Mouse (Mus musculus): ENCODE measurements at regions not wholly inside any gene's neighbourhood (a gene's known extent, or its start where the extent isn't known, plus 50 kb on each side); places are given as distances from the start of the nearest gene placed in this dataset.

DNA sequence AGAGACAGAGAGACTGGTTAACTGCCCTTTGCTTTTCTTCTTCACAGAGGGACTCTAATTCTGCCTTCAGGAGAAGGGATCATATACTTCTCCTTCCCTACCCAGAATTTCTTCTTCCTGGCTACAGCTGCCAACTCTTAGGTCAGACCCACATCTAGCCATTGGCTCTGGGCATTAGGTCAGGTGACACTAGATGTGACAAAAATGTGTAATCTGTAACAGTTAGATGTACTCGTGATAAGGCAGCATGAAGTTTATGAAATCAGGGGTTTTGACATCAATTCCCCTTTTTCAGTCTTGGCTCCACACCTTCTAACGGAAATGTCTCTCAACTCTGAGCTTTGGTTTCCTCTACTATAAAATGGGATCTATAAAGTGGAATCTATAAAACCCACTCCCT is 428.4 kb downstream of the Bmper start:
- H3K36me3 ChIP-seq (ENCODE audit: control insufficient read depth, insufficient read depth, low read length) = no peaks in the 10 kb centered on the region
- no peak for DNase-seq
- intact Hi-C loops (cut with DNase I) = no loop called here
- no peaks in the 10 kb centered on the region for H3K79me2 ChIP-seq (replicated peaks; ENCODE audit: control insufficient read depth, insufficient read depth, low read length)
- H3K4me1 ChIP-seq (ENCODE audit: control insufficient read depth, insufficient read depth, low read length) = no peaks in the 10 kb centered on the region
- no peak overlapping the region for H3K27ac ChIP-seq
- no peak for TF ChIP-seq CTCF (IDR thresholded peaks at IDR 0.05)
- TF ChIP-seq POLR2A (IDR thresholded peaks at IDR 0.05; ENCODE audit: insufficient read depth, low read depth, low read length) = no peak
- no peak for TF ChIP-seq EP300 (IDR thresholded peaks at IDR 0.05; ENCODE audit: insufficient read depth, low read depth, low read length)
- no peak overlapping the region for H3K4me3 ChIP-seq
- H3K27me3 ChIP-seq (ENCODE audit: control insufficient read depth, insufficient read depth, low read length) = no peaks in the 10 kb centered on the region
- no peak overlapping the region for H3K9ac ChIP-seq (ENCODE audit: low read depth, low read length)
- WGBS = 66% methylated on average over 2 of the region's 2 CpGs

DNA sequence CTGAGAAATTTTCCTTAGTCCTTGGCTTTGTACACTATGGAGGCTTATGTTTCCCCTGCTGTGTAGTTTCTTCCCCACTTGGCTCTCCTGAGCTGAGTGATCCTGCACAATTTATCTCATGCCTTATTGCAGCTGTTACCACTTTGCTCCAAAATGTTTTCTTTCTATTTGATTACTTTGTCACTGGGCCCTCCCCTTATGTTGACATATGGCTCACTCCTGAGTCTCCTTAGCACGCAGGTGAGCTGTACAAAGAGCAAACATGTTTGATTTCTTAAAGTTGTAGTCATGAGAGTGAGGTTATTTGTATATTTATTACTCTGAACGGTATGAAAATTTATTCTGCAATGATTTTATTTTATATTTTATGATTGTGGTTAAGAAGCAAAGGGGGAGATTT is 430.2 kb downstream of the Bmper start:
- Histone ChIP-seq H3K27me3 (ENCODE audit: control insufficient read depth, insufficient read depth, low read length) (no peaks in the 10 kb centered on the region), H3K27ac (no peak overlapping the region), H3K36me3 (ENCODE audit: control insufficient read depth, insufficient read depth, low read length) (no peaks in the 10 kb centered on the region), H3K79me2 (replicated peaks; ENCODE audit: control insufficient read depth, insufficient read depth, low read length) (no peaks in the 10 kb centered on the region), H3K9ac (ENCODE audit: low read depth, low read length) (no peak overlapping the region), H3K4me1 (ENCODE audit: control insufficient read depth, insufficient read depth, low read length) (no peaks in the 10 kb centered on the region), H3K4me3 (no peak overlapping the region)
- DNase-seq = no peak
- intact Hi-C loops (cut with DNase I) = no loop called here
- TF ChIP-seq POLR2A (IDR thresholded peaks at IDR 0.05; ENCODE audit: insufficient read depth, low read depth, low read length) (no peak), EP300 (IDR thresholded peaks at IDR 0.05; ENCODE audit: insufficient read depth, low read depth, low read length) (no peak), CTCF (IDR thresholded peaks at IDR 0.05) (no peak)
- WGBS = 69% methylated on average over 2 of the region's 2 CpGs

DNA sequence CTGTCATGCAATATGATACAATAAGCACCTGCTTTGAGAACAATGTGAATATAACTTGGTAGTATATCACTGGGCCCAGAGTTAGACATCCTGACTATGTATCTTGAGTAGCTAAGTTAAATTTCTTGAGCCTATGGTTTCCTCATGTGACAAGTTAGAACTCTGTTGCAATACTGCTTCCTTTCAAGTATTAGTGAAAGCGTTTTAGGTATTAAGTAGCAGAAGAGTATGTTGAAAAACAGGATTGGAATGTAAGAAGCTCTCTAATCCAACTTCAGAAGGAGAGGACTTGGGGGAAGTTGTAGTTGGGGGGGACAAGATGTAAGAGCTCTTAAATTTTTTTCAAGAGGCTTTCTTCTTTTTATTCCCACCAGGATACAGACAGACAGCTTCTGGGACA is 431.9 kb downstream of the Bmper start:
- no peaks in the 10 kb centered on the region for H3K36me3 ChIP-seq (ENCODE audit: control insufficient read depth, insufficient read depth, low read length)
- no peaks in the 10 kb centered on the region for H3K27me3 ChIP-seq (ENCODE audit: control insufficient read depth, insufficient read depth, low read length)
- TF ChIP-seq CTCF (IDR thresholded peaks at IDR 0.05) = no peak
- no peak for TF ChIP-seq EP300 (IDR thresholded peaks at IDR 0.05; ENCODE audit: insufficient read depth, low read depth, low read length)
- no peak for TF ChIP-seq POLR2A (IDR thresholded peaks at IDR 0.05; ENCODE audit: insufficient read depth, low read depth, low read length)
- no peak overlapping the region for H3K9ac ChIP-seq (ENCODE audit: low read depth, low read length)
- intact Hi-C loops (cut with DNase I) = no loop called here
- no peak for DNase-seq
- no peaks in the 10 kb centered on the region for H3K4me1 ChIP-seq (ENCODE audit: control insufficient read depth, insufficient read depth, low read length)
- no peak overlapping the region for H3K4me3 ChIP-seq
- no peak overlapping the region for H3K27ac ChIP-seq
- no peaks in the 10 kb centered on the region for H3K79me2 ChIP-seq (replicated peaks; ENCODE audit: control insufficient read depth, insufficient read depth, low read length)
- 60% methylated on average over 1 of the region's 1 CpGs for WGBS

DNA sequence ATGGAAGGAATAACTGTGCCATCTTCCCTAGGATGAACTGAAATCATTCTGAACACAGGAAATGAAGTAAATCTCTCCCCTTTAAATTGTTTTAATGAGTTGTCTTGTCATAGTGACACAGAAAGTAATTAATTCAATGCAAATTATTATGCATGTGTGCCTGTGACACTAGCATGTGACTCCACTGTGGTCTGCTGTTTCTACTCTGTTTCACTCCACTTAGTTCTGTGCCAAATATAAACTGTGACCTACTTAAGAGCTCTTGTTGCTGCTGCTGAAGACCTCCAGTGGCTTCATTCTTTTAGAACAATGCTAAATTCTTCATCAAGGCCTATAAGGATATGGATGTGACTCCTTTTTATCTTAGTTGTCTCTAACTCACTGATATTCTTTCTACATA is 431.8 kb upstream of the Npsr1 start:
- no peak overlapping the region for H3K27ac ChIP-seq
- H3K4me3 ChIP-seq = no peak overlapping the region
- no peaks in the 10 kb centered on the region for H3K79me2 ChIP-seq (replicated peaks; ENCODE audit: control insufficient read depth, insufficient read depth, low read length)
- DNase-seq = no peak
- H3K36me3 ChIP-seq (ENCODE audit: control insufficient read depth, insufficient read depth, low read length) = no peaks in the 10 kb centered on the region
- no peaks in the 10 kb centered on the region for H3K27me3 ChIP-seq (ENCODE audit: control insufficient read depth, insufficient read depth, low read length)
- no peak for TF ChIP-seq EP300 (IDR thresholded peaks at IDR 0.05; ENCODE audit: insufficient read depth, low read depth, low read length)
- TF ChIP-seq POLR2A (IDR thresholded peaks at IDR 0.05; ENCODE audit: insufficient read depth, low read depth, low read length) = no peak
- no peak for TF ChIP-seq CTCF (IDR thresholded peaks at IDR 0.05)
- intact Hi-C loops (cut with DNase I) = no loop called here
- H3K9ac ChIP-seq (ENCODE audit: low read depth, low read length) = no peak overlapping the region
- H3K4me1 ChIP-seq (ENCODE audit: control insufficient read depth, insufficient read depth, low read length) = no peaks in the 10 kb centered on the region

DNA sequence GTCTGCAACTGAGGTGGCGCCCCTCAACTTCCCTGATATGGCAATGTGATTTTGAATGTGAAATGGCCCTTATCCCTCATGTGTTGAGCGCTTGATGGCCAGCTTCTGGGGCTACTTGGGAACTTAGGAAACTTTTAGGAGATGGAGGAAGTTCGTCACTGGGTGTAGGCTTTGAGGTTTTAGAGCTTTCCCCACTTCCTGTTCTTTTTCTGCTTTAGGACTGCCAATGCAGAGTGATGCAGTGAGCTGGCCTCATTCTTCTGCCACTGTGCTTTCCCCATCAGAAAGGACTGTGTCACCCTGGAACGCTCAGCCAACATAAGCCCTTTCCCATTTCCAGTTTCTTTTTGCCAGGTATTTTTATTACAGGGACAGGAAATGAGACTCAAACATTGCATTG is 428.6 kb upstream of the Npsr1 start:
- H3K79me2 ChIP-seq (replicated peaks; ENCODE audit: control insufficient read depth, insufficient read depth, low read length) = no peaks in the 10 kb centered on the region
- intact Hi-C loops (cut with DNase I) = no loop called here
- H3K36me3 ChIP-seq (ENCODE audit: control insufficient read depth, insufficient read depth, low read length) = no peaks in the 10 kb centered on the region
- H3K27me3 ChIP-seq (ENCODE audit: control insufficient read depth, insufficient read depth, low read length) = no peaks in the 10 kb centered on the region
- 76% methylated on average over 4 of the region's 4 CpGs for WGBS
- TF ChIP-seq CTCF (IDR thresholded peaks at IDR 0.05) = no peak
- no peak for TF ChIP-seq EP300 (IDR thresholded peaks at IDR 0.05; ENCODE audit: insufficient read depth, low read depth, low read length)
- TF ChIP-seq POLR2A (IDR thresholded peaks at IDR 0.05; ENCODE audit: insufficient read depth, low read depth, low read length) = no peak
- H3K4me1 ChIP-seq (ENCODE audit: control insufficient read depth, insufficient read depth, low read length) = no peaks in the 10 kb centered on the region
- H3K9ac ChIP-seq (ENCODE audit: low read depth, low read length) = no peak overlapping the region
- no peak overlapping the region for H3K27ac ChIP-seq
- no peak overlapping the region for H3K4me3 ChIP-seq
- peak in 1 of 2 experiments; percentile 18 for DNase-seq

DNA sequence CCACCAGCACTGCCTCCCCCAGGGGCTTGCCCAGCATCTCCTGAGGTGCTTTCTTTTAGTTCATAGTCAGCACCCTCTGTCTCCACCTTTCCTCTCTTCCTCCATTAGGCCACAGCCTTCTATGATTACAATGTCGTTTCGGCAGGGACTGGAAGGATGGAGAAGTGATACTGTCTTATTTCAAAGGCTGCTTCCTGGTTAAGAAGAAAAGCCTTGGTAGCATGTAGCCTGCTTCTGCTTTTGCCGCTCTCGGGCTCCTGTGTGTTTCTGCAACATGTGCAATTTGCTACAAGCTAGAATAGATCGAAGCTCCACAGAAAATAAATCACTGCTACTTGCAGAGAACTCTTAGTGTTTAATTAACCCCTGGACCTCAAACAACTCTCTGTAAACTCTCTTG is 427.2 kb upstream of the Npsr1 start:
- Histone ChIP-seq H3K36me3 (ENCODE audit: control insufficient read depth, insufficient read depth, low read length) (no peaks in the 10 kb centered on the region), H3K27me3 (ENCODE audit: control insufficient read depth, insufficient read depth, low read length) (no peaks in the 10 kb centered on the region), H3K9ac (ENCODE audit: low read depth, low read length) (no peak overlapping the region), H3K27ac (no peak overlapping the region), H3K4me3 (no peak overlapping the region), H3K79me2 (replicated peaks; ENCODE audit: control insufficient read depth, insufficient read depth, low read length) (no peaks in the 10 kb centered on the region), H3K4me1 (ENCODE audit: control insufficient read depth, insufficient read depth, low read length) (no peaks in the 10 kb centered on the region)
- intact Hi-C loops (cut with DNase I) = no loop called here
- DNase-seq = peak in 1 of 2 experiments; percentile 11
- 67% methylated on average over 5 of the region's 5 CpGs for WGBS
- TF ChIP-seq CTCF (IDR thresholded peaks at IDR 0.05) = no peak
- no peak for TF ChIP-seq POLR2A (IDR thresholded peaks at IDR 0.05; ENCODE audit: insufficient read depth, low read depth, low read length)
